Mouse (Mus musculus): Measurements from ENCODE around the gene Hist3h2a.
A peak's percentile ranks its signal among the peaks of the same experiment; 100 is the strongest.

Hist3h2a gene

DNA sequence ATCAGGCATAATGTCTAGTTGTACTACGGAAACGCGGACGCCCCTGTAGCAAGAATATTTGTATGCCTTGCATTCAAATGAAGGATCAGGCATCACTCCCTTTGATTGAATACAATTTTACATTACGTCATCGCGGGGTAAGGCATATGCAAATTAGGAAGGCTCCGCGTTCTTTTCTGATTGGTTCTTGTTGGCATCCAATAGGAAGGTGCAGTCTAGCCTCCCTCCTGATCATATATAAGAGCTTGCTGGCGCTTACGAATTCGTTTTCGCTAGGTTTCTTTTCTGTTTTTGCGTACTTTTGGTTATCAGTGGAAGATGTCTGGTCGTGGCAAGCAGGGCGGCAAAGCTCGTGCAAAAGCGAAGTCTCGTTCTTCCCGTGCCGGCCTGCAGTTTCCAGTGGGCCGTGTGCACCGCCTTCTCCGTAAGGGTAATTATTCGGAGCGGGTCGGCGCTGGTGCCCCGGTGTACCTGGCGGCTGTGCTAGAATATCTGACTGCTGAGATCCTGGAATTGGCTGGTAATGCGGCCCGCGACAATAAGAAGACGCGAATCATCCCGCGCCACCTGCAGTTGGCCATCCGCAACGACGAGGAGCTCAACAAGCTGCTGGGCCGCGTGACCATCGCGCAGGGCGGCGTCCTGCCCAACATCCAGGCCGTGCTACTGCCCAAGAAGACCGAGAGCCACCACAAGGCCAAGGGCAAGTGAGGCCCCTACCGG, at the start of gene Hist3h2a, which contains the start of gene Trim17:
TSS of gene Hist3h2a (plus strand) at position 266 of the 723 bp plus-strand sequence.
TSS of gene Trim17 (plus strand) at position 266 of the 723 bp plus-strand sequence.
- DNase-seq, result peak; percentile 87

DNA sequence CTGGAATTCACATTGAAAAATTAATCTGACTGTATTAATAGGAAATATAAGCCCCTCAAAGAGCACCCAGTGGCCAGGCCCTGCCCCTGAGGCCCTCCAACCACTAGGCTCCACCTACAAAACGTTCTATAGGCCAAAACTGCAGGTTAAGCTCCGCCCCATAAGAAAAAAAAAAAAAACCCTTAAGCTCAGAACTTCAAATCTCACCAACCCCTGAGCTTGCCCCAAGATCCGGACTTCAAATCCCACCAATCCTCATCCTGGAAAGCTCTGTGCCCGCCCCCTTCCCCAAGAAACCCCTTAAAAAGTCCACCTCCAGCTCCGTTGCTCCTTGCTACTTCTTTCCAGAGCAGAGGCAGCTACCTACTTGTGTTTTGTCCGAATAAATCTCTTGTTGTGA, 49.6 kb upstream of the Hist3h2a start:
- no peak for DNase-seq

DNA sequence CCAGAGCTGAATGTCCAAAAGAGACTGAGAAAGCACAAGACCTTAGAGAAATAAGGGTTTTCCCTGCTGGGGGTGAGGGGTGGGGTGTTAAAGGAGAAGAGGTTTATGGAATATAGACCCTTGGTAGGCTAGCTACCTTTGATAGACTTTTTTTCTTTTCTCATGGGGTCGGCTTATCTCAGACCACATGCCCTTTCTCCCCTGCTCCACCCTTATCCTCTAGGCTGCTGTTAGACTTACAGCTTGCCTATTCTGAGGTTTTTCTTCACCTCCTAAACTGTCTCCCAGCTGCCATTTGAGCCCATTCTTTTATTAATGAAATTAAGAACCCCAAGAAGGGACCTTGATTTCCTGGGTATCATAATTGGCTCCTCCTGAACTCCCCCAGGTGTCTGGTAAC, 40.7 kb upstream of the Hist3h2a start:
- no peak for DNase-seq

DNA sequence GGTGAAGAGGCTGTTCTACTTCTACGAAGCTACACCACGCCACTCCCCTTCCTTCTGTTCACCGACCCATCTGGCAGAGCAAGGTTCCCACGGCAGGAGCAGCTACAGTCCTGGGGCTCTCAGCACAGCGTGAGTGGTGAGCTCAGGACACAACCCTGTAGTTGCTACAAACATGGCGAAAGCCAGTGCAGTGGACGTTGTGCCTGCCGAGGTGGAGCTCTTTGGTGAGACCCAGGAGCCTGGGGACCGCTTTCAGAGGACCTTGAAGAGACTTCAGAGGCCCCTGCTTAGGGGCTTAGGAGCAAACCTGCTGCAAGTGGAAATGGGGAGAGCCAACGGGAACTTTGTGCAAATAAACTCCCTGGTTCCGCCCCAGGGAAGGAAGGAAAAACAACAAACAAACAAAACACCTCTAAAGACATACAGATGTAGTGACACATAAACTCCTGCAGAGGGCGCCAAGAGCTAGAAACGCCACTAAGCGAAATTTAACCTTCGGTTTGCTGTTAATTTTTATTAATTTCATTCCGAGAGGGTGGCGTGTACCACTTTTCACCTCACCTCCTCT, 39.9 kb upstream of the Hist3h2a start:
- peak; percentile 42 for DNase-seq

- DNase-seq, result peak; percentile 92
Measured at GRCm38 (mm10) chr11:58916879-58917744, 37.4 kb upstream of the Hist3h2a start.

- DNase-seq, result no peak
Measured at GRCm38 (mm10) chr11:58917745-58918366, 36.6 kb upstream of the Hist3h2a start, which contains the start of gene Btnl10. Gene Btnl10, plus strand, starts transcription at chr11:58917908.

- no peak for DNase-seq
Measured at GRCm38 (mm10) chr11:58918759-58919158, 35.7 kb upstream of the Hist3h2a start.

DNA sequence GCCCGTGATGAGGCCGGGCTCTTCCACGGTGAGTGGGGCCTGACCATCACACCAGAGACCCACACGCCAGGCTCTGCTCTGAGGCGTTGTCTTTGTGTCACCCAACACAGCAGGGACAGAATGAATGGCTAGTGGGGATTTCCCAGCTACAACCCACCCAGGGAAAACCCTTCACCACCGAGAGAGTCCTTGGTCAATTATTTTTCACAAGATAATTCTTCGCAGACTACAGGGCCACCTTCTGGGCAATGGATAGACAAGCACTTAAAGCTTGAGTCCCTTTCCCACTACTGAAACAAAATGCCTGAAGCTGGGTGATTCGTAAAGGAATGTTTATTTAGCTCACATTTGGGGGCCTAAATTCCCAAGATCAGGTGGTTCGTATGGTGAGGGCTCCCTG, 32.1 kb upstream of the Hist3h2a start:
- DNase-seq, result no peak

DNA sequence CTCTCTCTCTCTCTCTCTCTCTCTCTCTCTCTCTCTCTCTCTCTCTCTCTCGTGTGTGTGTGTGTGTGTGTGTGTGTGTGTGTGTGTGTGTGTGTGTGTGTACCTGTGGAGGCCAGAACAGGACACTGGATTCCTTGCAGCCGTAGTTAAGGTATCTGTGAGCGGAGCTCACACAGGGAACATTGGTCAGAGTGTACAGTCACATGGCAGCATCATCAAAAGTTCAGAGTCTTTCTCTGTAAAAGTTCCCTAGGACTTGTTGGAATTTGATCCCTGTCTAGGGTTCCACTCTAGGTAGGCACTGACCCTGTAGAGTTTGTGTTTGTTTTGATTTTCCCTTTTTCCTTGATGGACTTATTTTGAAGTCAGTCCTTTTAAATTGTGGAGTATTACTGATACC, 27.8 kb upstream of the Hist3h2a start:
- no peak for DNase-seq

DNA sequence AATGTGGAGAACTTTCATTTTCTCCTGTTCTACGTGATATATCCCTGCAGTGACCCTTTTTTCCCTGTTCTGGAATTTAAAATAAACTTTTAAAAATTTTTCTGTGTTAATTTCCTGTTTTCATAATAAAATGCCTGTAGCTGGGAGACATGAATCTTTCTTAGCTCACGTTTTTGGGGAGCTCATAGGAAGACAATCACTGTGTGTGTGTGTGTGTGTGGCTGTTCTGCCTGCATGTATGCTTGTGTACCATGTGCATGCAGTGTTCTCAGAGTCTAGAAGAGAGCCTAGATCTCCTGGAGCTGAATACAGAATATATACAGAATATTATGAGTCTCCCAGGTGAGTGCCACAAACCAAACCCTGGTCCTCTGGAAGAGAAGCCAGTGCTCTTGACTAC, 27.4 kb upstream of the Hist3h2a start:
- no peak for DNase-seq

GRCm38 (mm10) chr11:58927790-58928651, 26.5 kb upstream of the Hist3h2a start:
- DNase-seq, result peak; percentile 82

DNA sequence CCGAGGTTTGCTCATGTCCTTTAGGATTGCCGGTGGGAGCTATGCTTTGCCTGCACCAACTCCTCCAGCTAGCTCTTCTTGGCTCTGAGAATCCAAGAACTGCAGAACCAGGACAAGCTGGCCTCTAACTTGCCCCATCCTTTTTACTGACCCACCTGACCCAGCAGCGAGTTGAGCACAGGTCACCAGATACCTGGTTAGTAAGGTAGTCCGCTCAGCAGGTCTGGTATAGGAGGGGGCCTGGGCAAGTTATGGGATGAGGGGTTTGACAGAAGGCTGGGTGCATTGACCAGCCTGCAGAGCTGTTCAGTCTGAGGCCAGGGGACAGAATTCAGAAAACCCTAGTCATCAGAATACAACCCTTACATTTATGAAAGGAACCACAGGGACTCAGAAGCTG, 25.4 kb upstream of the Hist3h2a start:
- no peak for DNase-seq

- DNase-seq, result no peak
Measured at GRCm38 (mm10) chr11:58929641-58930040, 24.8 kb upstream of the Hist3h2a start.

DNA sequence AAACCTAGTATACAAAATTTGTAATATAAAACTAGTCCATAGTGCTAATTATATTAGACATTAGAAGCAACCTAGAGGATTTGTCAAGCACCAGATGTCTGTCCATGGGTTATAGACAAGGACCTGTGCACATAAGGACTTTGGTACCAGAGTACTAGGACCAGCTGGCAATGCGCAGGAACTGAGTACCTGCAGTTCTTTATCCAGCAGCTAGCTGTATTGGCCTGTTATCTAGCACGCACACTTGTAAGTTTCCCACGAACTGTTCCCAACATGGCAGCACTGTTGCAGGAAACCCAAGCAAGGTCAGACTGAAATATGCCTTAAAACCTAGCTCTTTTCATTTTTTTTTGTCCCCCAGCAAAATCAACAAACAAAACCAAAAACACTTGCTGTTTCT, 24.2 kb upstream of the Hist3h2a start:
- no peak for DNase-seq

DNA sequence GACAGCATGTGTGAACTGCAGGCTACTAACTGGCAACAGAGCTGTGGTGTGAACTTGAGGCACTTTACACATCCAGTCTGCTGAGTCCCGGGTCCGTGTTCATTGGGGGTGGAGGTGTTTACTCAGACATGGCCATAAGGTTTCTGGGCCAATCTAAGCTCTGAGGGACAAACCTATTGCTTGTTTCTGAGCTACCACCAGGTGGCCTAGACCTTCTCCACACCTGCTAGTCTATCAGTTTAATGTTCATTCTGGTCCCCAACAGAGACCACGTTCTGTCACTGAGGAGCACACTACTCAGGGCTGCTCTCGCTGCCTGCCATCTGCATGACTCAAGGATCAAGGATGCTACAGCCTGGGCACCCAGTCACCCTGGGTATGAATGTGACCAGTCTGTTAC, 22.9 kb upstream of the Hist3h2a start:
- DNase-seq, result peak; percentile 57

GRCm38 (mm10) chr11:58937909-58938308, 16.6 kb upstream of the Hist3h2a start:
- DNase-seq, result peak; percentile 41

DNA sequence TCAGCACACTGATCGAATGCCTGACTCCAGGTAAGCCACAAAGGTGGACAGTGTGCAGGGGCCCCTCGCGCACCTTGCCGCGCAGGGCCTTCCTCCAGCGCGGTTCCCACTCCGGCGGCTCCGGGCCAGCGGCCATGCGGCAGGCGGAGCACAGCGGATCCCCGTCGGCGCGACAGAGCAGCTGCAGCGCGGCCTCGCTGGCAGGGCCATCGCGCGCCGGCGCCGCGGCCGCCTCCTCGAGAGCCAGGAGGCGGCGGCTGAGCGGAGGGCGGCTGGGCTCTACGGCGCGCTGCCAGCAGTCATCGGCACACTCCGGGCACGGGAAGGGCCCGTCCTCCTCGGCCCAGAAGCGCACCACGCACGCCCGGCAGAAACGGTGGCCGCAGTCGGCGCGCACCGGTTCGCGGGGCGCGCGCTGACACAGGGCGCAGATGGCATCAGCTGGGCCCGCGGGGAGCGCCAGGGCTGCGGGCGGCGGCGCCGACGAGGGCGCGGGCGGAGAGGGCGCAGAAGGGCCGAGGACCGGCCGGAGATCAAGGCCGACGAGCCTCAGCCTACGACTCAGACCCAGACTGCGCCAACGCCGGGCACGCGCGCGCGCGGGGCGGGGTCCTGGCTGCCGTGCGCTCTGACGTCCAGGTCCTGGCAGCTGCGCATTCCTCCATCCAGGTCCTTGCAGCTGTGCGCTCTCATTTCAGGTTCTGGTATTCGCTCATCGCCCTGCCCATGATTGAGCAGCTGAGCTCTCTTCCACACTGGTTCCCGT, 16.0 kb upstream of the Hist3h2a start, which contains the start of gene Rnf187:
TSS of gene Rnf187 (minus strand) at position 595 of the 766 bp plus-strand sequence.
- peak; percentile 91 for DNase-seq

DNA sequence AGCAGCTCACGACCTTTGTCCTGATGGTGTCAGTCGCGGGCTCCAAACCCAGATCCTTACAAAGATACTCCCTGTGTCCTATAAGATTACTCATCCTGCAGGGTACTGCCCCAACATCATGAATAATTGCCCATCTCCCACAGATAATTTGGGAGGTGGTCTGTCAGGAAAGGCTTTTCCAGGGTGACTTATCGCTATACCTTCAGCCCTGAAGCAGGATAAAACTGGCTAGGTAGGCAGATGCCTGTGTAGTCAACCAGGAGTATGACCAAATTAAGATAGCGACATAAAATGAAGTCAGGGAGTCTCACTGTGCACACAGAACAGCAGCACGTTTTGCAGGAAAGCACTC, 15.4 kb upstream of the Hist3h2a start:
- DNase-seq, result no peak

GRCm38 (mm10) chr11:58944136-58944535, 10.3 kb upstream of the Hist3h2a start:
- no peak for DNase-seq

DNA sequence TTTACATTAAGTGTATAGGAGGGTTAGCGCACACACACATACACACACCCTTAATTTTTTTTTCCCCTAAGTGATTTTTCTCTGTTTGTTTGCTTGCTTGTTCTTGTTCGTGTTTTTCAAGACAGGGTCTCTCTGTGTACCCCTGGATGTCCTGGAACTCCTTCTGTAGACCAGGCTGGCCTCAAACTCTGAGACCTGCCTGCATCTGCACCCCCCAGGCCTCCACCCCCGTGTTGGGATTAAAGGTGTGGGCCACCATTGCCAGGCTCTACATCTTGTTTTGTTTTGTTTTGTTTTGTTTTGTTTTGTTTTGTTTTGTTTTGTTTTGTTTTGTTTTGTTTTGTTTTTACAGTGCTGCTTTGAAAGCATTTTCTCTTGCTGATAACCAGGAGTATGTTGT, 7.2 kb upstream of the Hist3h2a start:
- DNase-seq, result no peak

DNA sequence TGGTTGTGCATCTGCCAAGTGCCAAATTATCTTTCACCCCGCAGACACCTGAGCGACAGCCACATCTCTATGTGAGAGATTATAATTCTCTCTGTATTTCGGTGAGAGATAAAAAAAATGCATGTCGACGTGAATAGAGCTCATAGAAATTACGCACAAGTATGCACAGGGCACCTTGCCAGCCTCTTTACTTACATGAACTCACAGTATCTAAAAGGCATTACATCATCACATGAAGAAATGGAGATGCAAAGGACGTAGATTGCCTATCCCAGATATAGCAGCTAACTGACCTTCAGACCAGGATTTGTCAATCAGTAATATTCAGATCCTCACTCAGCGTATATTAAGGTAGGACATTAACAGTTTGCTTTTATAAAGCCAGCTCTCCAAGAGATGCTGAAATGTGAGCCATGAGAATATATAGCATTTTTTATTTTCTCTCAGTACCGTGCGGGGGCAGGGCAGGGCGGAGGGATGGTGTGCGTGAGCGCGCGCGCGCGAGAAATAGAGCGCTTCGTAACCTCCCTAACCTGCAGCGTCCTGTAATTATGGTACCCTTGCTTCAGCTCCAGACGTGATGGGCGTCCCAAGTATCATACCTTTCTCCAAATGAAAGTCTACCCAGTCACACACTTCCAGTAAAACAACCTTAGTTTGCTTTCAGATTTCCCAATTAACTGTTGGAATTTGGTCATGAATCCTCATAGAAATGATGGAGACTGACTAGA, 6.5 kb upstream of the Hist3h2a start:
- DNase-seq, result peak; percentile 78

All from thymus, postnatal 4 days (tissue).